Mouse (Mus musculus) hindbrain, embryonic 15.5 days (tissue): Measurements from ENCODE around the gene Slc25a45. TPM values are rescaled to one million over a fixed set of nuclear protein-coding genes. Genes with fewer than 3 reads are reported as not detected.

ENCODE experiments used
- ATAC-seq: fragments of 200-750 bp; cut with Nextera tagmentation; 2 replicates; pipeline ENCODE4 v1.8.0; 2017; ENCODE audit warnings: low read depth, moderate number of reproducible peaks, moderate TSS enrichment; ENCODE audit not compliant: low FRiP score
- H3K27ac ChIP-seq: fragments of 300-500 bp; sonication (generic); replicated peaks from 2 replicates; pipeline ENCODE4 v1.5.1; 2015; ENCODE audit warnings: mild to moderate bottlenecking, inconsistent platforms
- H3K27me3 ChIP-seq: fragments of 300-500 bp; sonication (generic); 2 replicates; pipeline ENCODE4 v1.6.1; 2015; ENCODE audit warnings: control low read depth, inconsistent platforms
- H3K36me3 ChIP-seq: fragments of 300-500 bp; sonication (generic); 2 replicates; pipeline ENCODE4 v1.6.1; 2015; ENCODE audit warnings: control low read depth, inconsistent platforms
- H3K4me1 ChIP-seq: fragments of 300-500 bp; sonication (generic); replicated peaks from 2 replicates; pipeline ENCODE4 v1.6.1; 2015; ENCODE audit warnings: control low read depth, inconsistent platforms
- H3K4me2 ChIP-seq: fragments of 300-500 bp; sonication (generic); 2 replicates; pipeline ENCODE4 v1.6.1; 2015; ENCODE audit warnings: moderate library complexity, mild to moderate bottlenecking, inconsistent platforms
- H3K4me3 ChIP-seq: fragments of 300-500 bp; sonication (generic); 2 replicates; pipeline ENCODE4 v1.5.1; 2015; ENCODE audit warnings: mild to moderate bottlenecking, inconsistent platforms
- H3K9ac ChIP-seq: fragments of 300-500 bp; sonication (generic); 2 replicates; pipeline ENCODE4 v1.6.1; 2015; ENCODE audit warnings: inconsistent platforms
- H3K9me3 ChIP-seq: fragments of 300-500 bp; sonication (generic); 2 replicates; pipeline ENCODE4 v1.6.1; 2016; ENCODE audit warnings: control low read depth, inconsistent platforms
- WGBS: fragments of 180-500 bp; shearing (Covaris S2); methylation state at CpG from one replicate; pipeline ENCODE4 v1.1.7; 2015; 5-methylcytosine and 5-hydroxymethylcytosine counted together
- polyA plus RNA-seq: library from polyadenylated mRNA; unstranded; fragments of >200 nt; fragmentation: Nextera tagmentation; extraction: Ambion mirVana; gene quantifications from 2 replicates; pipeline ENCODE4 v1.2.1, GENCODE M21; 2015

Slc25a45 gene
- polyA plus RNA-seq, 1 experiment from 2014 or later, result 2.6 TPM

DNA sequence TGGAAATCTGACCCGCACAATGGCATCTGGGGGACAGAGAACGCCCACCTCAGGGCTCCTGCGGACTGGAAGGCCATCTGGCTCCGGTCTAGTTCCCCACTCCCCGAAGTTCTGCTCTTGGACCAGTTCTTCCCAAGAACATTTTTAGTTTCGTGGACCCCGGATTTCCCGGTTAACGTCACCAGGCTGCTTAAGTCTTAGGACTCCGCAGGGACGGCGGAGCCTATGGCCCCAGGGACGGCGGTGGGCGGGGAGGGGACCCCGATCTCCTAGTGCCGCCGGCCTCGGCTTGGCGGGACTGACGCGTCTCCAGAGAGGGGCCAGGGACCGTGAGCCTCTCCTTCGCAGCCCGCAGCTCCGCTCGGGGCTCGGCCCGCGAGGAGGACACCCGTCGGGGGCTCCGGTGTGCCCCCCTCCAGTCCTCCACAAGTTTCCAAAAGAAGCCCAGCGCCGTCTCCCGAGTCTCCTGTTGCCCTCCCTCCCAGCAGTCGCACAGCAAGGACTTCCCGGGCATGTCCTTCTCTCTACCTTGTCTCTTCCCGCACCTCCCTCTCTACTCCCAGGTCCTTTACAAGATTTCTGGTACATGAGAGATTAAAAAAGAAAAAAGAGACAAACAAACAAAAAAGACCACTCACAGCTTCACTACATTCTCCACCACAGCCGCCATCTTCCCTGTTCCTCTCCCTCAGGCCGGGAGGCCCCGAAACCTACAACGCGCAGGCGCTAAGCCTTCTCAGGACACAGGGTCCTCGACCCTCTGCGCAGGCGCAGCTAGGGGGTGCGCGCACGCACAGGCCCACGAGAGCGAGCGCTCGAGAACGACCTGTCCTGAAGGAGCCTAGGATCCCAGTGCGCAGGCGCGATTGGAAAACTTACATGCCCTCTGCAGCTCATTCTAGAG lies 34.7 kb downstream of the Slc25a45 start:
- Histone ChIP-seq H3K27me3 (no peaks in the 10 kb centered on the region), H3K9ac (peak overlapping the region; percentile 93), H3K36me3 (peaks cover 12% of the 10 kb centered on the region), H3K27ac (peak overlapping the region; percentile 83), H3K9me3 (no peaks in the 10 kb centered on the region), H3K4me2 (peak overlapping the region; percentile 91), H3K4me3 (peak overlapping the region; percentile 94), H3K4me1 (peaks cover 33% of the 10 kb centered on the region)
- ATAC-seq, result peak; percentile 95
- under 1% methylated on average over 57 of the region's 59 CpGs for WGBS

DNA sequence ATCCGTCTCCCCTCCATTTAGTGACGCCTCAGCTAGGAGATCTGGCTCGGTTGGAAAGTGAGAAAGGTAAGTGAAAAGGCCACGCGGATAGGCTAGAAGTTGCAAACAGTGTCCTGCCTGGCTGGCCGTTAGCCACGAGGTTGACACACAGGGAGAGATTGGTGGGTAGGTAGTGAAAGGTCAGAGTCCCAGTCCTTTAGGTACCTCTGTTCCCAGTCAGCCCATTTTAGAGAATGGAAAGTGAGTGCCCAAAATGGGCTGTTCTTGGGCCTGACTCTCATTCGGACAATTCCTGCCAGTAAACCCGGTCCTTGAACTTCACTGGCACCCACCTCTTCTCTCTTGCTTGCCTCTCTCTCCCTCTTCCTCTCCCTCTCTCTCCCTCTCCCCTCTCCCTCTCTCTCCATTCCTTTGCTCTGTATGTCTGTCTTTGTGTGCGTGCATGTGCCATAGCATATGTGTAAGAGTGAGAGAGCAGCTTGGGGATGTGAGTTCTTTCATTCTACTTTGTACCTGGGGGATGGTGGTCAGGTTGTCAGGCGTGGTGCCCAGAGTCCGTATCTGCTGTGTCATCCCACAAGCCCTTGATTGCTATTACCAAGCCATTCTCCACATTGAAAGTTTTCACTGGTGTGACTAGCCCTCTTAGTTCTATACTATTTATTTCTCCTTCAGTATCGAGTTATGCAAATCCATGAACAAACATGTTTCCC lies 35.6 kb downstream of the Slc25a45 start, which contains the start of gene Dpf2:
Dpf2 (minus strand) TSS at position 4 of the 713 bp plus-strand sequence.
- Histone ChIP-seq H3K36me3 (peaks cover 19% of the 10 kb centered on the region), H3K4me2 (peak within 1 kb of the TSS; percentile 91), H3K4me3 (peak within 1 kb of the TSS; percentile 94), H3K9me3 (no peaks in the 10 kb centered on the region), H3K27me3 (no peaks in the 10 kb centered on the region), H3K4me1 (peaks cover 33% of the 10 kb centered on the region), H3K9ac (peak within 1 kb of the TSS; percentile 93), H3K27ac (peak within 1 kb of the TSS; percentile 83)
- WGBS, result 21% methylated on average over 13 of the region's 13 CpGs
- ATAC-seq, result peak; percentile 63; the same call in 1 of the 2 replicates

GRCm38 (mm10) chr19:5921715-5922114 lies 44.1 kb downstream of the Slc25a45 start:
- H3K4me1 ChIP-seq, result peaks cover 35% of the 10 kb centered on the region
- WGBS, result 22% methylated on average over 9 of the region's 9 CpGs
- no peak for ATAC-seq

GRCm38 (mm10) chr19:5922119-5922942 lies 44.7 kb downstream of the Slc25a45 start:
- 80% methylated on average over 15 of the region's 15 CpGs for WGBS
- Histone ChIP-seq H3K4me1 (peaks cover 40% of the 10 kb centered on the region), H3K4me2 (peak overlapping the region; percentile 81), H3K9me3 (no peaks in the 10 kb centered on the region), H3K27ac (no peak overlapping the region), H3K4me3 (no peak overlapping the region; the same call in 1 of the 2 replicates), H3K9ac (no peak overlapping the region), H3K36me3 (peaks cover 11% of the 10 kb centered on the region; the same call in 1 of the 2 replicates), H3K27me3 (no peaks in the 10 kb centered on the region)
- ATAC-seq, result no peak

More at GRCm38 (mm10) chr19:5921715-5922114, 44.1 kb downstream of the Slc25a45 start:
- no peaks in the 10 kb centered on the region for H3K9me3 ChIP-seq
- H3K27me3 ChIP-seq, result no peaks in the 10 kb centered on the region
- peaks cover 16% of the 10 kb centered on the region; the same call in 1 of the 2 replicates for H3K36me3 ChIP-seq
- H3K4me2 ChIP-seq, result peak overlapping the region; percentile 81
- peak overlapping the region; percentile 35; the same call in 1 of the 2 replicates for H3K9ac ChIP-seq
- no peak overlapping the region for H3K27ac ChIP-seq
- H3K4me3 ChIP-seq, result no peak overlapping the region; the same call in 1 of the 2 replicates

DNA sequence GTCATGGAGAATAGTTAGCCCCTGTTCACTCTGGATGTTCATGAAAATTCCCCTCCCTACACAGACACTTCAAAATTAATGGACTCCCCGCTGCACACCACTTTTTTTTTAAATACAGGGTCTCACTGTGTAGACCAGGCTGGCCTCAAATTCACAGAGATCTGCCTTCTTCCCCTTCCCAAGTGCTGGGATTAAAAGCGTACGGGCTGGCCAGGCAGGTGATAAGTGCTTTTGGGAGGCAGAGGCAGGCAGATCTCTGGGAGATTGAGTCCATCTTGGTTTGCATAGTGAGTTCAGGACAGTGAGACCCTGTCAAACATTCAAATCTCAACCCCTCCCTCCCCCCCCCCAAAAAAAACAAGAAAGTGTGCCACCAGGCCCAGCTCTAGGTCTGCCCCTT lies 45.4 kb downstream of the Slc25a45 start:
- Histone ChIP-seq H3K4me1 (peaks cover 41% of the 10 kb centered on the region), H3K9me3 (no peaks in the 10 kb centered on the region), H3K4me3 (no peak overlapping the region), H3K9ac (no peak overlapping the region), H3K27me3 (no peaks in the 10 kb centered on the region), H3K36me3 (peaks cover 5% of the 10 kb centered on the region; the same call in 1 of the 2 replicates), H3K4me2 (peak overlapping the region; percentile 81), H3K27ac (no peak overlapping the region)
- no peak for ATAC-seq
- WGBS, result 90% methylated on average over 3 of the region's 3 CpGs

- peak overlapping the region; percentile 80 for H3K9ac ChIP-seq
- peaks cover 41% of the 10 kb centered on the region for H3K4me1 ChIP-seq
- H3K27ac ChIP-seq, result peak overlapping the region; percentile 89
- H3K27me3 ChIP-seq, result no peaks in the 10 kb centered on the region
- H3K4me3 ChIP-seq, result peak overlapping the region; percentile 63
- H3K36me3 ChIP-seq, result no peaks in the 10 kb centered on the region
- under 1% methylated on average over 38 of the region's 38 CpGs for WGBS
- peak overlapping the region; percentile 81 for H3K4me2 ChIP-seq
- no peaks in the 10 kb centered on the region for H3K9me3 ChIP-seq
- peak; percentile 81 for ATAC-seq
Measured at GRCm38 (mm10) chr19:5923990-5924712, 46.5 kb downstream of the Slc25a45 start.

- H3K36me3 ChIP-seq, result no peaks in the 10 kb centered on the region
- peak within 1 kb of the TSS; percentile 89 for H3K27ac ChIP-seq
- peak within 1 kb of the TSS; percentile 80 for H3K9ac ChIP-seq
- H3K4me1 ChIP-seq, result peaks cover 43% of the 10 kb centered on the region
- peak within 1 kb of the TSS; percentile 63 for H3K4me3 ChIP-seq
- peak within 1 kb of the TSS; percentile 81 for H3K4me2 ChIP-seq
- no peaks in the 10 kb centered on the region for H3K9me3 ChIP-seq
- 0% methylated on average over 18 of the region's 18 CpGs for WGBS
- no peaks in the 10 kb centered on the region for H3K27me3 ChIP-seq
- peak; percentile 95 for ATAC-seq
Measured at GRCm38 (mm10) chr19:5924713-5925093, 47.1 kb downstream of the Slc25a45 start, which contains the start of gene Cdc42ep2. Cdc42ep2 (minus strand) TSS chr19:5924816.

GRCm38 (mm10) chr19:5925311-5925855 lies 47.8 kb downstream of the Slc25a45 start:
- no peak for ATAC-seq
- no peaks in the 10 kb centered on the region for H3K27me3 ChIP-seq
- peak overlapping the region; percentile 63 for H3K4me3 ChIP-seq
- peak overlapping the region; percentile 81 for H3K4me2 ChIP-seq
- H3K36me3 ChIP-seq, result no peaks in the 10 kb centered on the region
- peaks cover 46% of the 10 kb centered on the region for H3K4me1 ChIP-seq
- H3K9ac ChIP-seq, result peak overlapping the region; percentile 80
- peak overlapping the region; percentile 89 for H3K27ac ChIP-seq
- H3K9me3 ChIP-seq, result no peaks in the 10 kb centered on the region
- 33% methylated on average over 11 of the region's 11 CpGs for WGBS

GRCm38 (mm10) chr19:5927026-5927425 lies 49.4 kb downstream of the Slc25a45 start:
- Histone ChIP-seq H3K4me1 (peaks cover 40% of the 10 kb centered on the region), H3K27me3 (no peaks in the 10 kb centered on the region), H3K27ac (no peak overlapping the region), H3K4me2 (no peak overlapping the region), H3K4me3 (no peak overlapping the region), H3K9me3 (no peaks in the 10 kb centered on the region), H3K9ac (no peak overlapping the region), H3K36me3 (no peaks in the 10 kb centered on the region)
- no peak for ATAC-seq
- 73% methylated on average over 11 of the region's 11 CpGs for WGBS

DNA sequence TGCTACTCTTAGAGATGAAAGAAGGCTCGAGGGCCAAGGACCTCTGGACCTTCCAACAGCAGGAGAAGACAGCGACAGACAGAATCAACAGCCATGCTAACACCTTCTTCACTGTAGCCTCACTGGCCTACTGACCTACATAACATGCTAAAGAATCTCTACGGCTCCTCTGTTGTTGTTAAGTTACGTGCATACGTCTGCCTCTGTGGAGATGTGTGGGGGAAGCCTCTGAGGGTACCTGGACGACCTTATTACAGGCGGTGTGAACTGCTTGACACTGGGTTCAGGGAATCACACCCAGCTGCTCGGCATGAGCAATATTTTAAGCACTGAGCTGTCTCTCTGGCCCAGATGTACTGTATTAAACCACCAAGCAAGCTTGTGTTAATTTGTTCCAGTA lies 49.9 kb downstream of the Slc25a45 start:
- 78% methylated on average over 8 of the region's 8 CpGs for WGBS
- no peak overlapping the region for H3K4me3 ChIP-seq
- ATAC-seq, result no peak

More for the DNA sequence above, 49.9 kb downstream of the Slc25a45 start:
- H3K27me3 ChIP-seq, result no peaks in the 10 kb centered on the region
- no peaks in the 10 kb centered on the region for H3K9me3 ChIP-seq
- H3K27ac ChIP-seq, result no peak overlapping the region
- H3K4me1 ChIP-seq, result peaks cover 35% of the 10 kb centered on the region
- no peaks in the 10 kb centered on the region for H3K36me3 ChIP-seq
- no peak overlapping the region for H3K9ac ChIP-seq
- no peak overlapping the region for H3K4me2 ChIP-seq
